Mouse (Mus musculus) adrenal gland (tissue): ENCODE measurements around the gene Thsd4.
"Not testable (repeated sequence)": the region's sequence is repeated elsewhere in the genome, so short reads cannot be mapped to it uniquely, and the experiment has no call there.

ENCODE experiments used
- intact Hi-C: fragments of 180-260 bp; cut with DNase I; formaldehyde crosslinking; loops from one replicate; pipeline ENCODE4 v1.15.1; 2025

Gene Thsd4

DNA sequence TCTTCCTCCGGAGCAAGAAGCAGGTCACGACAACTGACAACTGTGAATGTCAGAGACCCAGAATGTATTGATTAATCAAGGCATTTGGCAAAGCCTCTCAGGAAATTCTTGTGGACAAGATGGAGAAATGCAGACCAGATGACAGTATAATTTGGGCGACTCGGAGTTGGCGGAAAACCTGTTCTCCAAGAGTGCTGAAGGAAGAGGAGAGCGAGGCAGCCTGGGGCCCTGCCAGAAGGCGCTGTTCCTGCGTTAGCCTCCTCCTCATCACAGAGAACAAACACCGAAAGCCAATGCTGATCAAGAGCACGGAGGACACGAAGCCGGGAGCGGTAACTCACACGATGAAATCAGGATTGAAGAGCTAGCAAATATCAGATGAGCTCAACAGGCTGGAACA lies 295.7 kb downstream of the Thsd4 start:
- intact Hi-C loops: no loop called here

DNA sequence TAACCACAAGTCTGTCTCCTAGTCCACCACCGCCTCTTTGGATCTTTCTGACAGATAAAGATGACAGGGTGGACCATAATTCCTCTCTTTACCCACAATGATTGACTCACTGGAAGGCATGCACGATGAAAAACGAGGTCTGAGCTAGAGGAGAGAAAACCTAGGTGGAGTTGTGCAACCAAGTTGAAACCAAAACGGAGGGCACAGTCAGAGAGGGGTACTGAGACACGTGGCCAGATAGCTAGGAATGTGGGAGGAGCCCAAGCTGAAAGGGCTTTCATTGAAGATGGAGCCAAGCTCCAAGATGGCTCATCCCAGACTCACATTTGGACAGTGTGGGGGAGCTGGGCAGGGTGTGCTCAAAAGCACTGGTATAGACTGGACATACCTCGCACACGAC lies 296.4 kb downstream of the Thsd4 start:
- intact Hi-C loops: no loop called here

DNA sequence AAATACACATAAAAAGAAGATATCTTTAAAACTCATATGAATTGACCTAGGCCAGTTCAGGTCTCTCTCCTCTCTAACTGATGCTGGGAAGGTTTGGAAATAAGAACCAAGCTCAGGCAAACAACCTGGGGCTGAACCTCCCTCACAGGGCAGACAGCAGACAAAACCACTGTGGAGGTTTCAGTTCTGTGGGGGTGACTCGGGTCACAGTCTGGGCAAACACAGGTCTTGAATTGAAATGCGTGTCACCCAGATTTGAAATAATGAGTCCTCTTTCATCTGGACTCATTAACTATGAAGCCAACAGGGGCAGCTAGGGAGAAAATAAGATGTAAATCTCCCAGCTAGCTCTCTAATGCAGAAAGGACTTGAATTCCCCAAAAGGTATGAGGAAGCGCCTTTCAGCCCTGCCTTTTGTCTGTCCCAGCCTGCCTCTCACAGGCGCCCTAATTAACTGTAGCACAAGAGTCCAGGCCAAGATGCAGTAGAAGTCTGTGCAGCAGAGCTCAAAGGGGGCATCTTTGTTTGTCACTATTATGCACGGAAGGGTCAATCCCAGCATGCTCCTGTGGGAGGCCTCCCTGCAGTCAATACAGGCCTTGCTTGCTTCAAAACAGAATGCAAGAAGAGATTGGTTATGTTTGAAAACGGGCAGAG lies 297.7 kb downstream of the Thsd4 start:
- intact Hi-C loops: no loop called here

DNA sequence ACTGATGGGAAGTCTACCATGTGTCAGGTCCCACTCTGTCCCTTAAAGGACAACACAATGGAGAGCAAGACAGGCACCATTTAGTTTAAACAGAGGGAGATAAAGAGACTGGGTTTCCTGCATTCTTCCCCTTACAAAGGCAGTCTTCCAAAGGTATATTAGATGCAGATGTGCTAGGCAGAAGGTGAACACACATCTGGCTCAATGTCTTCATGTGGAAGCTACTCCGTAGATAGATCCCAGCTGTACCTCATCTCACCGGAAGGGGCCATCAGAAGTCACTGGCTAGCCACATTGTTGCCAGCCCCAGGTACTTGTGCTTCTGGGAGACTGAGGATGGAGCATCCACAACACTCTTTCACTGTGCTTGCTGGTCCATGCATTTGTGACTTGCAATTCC lies 301.4 kb downstream of the Thsd4 start:
- intact Hi-C loops: no loop called here

DNA sequence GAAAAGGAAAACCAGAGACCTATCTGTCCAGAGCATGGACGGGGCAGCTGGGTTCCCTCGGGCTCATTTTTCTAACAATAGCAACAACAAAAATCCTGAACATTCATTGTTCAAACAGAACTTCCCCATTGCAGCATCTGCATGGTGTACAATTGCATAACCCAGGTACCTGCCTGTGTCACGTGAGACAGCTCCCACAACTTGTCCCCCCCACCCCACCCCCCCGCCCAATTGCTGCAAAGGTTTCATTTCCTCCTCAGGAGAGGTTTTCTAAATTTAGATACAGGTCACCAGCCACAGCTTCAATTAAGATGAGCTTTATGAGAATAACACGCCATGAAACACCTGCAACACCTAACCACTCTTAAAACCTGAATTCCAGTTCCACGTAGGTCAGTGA lies 303.4 kb downstream of the Thsd4 start:
- intact Hi-C loops: no loop called here

DNA sequence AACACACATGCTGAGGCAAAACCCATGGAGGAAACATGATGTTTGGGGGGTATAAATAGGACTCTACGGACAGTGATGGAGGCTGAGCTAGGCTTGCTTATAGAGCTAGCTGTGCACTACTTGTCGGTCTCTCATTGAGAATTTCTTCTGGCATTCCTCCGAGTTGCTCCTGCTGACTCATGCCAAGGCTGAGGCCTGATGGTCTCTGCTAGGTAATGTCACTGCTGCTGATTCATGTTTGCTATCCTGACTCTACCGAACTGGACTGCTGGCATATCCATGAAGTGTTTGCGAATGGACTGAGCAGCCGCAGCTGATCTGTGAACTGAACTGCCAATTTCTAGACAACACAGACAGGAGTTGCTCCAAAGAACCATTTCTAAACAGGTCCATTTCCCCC lies 305.8 kb downstream of the Thsd4 start:
- intact Hi-C loops: no loop called here

DNA sequence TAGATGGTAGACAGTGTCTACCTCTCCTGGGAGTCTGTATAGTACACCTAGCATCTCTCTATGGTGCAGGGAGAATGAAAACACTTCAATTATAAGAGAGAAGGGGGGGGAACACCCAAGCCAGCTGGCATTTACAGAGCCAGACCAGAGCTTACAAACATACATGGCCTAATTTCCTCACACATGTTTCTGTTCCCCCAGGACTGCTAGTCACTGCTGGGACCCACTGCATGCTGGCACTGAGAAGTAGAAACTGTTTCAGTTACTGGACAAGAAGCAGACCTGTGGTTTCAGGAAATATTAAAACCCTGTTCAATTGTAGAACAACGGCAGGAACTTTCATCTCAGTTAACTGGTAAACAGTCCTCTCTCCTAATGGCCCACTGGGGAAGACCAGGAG lies 308.7 kb downstream of the Thsd4 start:
- intact Hi-C loops: no loop called here

DNA sequence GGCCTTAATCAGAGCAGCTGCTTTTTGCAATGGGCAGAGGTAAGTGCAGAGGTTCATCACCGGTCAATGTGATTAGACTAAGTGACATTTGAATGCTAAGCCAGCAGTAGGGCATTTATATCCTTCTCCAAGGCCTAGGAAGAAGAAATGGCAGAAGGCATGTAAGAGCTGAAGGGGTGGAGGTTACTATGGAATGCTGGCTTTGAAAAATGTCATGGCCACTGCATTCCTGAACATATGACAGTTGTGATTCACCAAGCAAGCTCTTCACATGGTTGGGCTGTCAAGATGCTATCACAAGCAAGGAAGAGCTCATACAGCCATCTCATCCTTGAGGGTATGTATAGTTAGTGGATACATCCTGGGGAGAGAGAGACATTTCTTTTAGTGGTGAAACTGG lies 313.0 kb downstream of the Thsd4 start:
- intact Hi-C loops: no loop called here

DNA sequence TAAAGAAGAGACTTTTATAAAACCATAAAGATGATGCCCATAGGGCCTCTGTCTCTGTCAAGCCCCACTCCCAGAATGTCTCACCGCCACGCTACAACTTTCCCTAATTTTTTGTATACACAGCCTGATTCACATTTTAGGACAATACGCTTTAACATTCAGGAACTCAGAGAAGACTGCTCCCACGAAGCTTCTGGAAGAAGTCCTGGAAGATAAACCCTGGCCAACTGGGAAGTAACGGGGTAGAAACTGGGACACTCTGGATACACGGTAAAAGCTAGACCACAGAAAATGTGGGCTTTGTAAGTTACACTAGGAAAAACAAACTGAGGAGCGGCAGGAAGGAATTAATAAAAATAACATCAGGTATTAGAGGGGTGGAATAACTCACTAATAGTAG lies 318.7 kb downstream of the Thsd4 start:
- intact Hi-C loops: no loop called here

DNA sequence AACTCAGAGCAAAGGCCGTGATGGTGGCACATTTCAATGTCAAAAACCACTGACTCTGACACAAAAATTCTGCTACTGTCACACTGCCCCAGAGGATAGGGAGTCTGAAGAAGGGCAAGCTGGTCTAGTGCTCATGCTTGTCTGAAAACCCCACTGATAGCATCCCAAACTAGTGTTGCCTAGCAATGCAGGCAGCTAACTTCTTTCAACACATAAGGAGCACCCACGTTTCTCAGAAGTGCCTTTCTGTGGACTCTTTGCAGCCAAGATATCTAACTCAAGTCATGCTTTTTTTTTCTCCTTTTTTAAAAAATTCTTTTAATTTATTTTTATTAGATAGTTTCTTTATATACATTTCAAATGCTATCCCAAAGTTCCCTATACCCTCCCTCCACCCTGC lies 321.4 kb downstream of the Thsd4 start:
- intact Hi-C loops: no loop called here

DNA sequence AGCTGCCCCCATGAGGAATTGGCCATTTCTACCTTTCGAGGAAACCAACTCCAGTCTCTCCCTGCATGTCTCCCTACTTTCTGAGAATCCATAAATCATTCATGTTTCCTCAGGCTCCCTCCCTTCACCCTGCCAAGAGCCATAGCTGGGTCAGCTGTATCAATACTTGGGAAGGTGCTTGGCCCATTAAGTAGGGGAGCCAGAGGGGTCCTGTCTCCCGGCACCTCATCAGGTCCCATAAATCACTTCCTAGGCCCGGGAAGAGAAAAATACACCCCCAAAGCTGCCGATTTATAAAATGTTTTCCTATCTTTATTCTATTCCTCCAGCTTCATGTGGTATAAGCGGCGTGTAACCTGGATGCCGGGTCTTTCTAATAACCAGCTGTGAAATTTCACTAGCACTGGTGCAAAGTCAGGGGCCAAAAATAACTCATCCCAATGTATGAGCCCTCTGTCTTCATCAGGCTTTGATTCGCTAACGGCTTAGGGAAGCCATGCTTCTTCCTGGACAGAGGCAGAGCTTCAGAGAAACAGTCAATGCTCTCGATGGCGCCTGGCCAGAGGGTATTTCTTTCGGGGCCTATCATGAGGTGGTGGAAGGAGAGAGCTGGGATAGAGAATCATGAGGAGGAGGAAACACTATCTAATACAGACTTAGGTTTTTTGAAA lies 323.2 kb downstream of the Thsd4 start:
- intact Hi-C loops: no loop called here

DNA sequence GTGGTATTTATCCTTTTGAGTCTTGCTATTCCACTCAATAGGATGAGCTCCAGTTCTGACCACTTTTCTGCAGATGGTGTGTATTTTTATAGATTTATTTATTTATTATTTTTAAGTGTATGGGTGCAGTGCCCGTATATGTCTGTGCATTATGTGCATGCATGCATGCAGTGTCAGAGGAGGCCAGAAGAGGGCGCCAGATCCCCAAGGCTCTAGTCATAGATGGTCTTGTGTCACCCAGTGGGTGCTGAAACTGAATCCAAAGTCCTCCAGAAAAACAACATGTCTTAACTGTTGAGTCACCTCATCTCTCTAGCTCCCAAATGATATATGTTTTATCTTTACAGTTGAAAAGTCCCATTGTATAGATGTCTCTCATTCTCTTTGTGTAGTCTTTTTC lies 326.3 kb downstream of the Thsd4 start:
- intact Hi-C loops: no loop called here

DNA sequence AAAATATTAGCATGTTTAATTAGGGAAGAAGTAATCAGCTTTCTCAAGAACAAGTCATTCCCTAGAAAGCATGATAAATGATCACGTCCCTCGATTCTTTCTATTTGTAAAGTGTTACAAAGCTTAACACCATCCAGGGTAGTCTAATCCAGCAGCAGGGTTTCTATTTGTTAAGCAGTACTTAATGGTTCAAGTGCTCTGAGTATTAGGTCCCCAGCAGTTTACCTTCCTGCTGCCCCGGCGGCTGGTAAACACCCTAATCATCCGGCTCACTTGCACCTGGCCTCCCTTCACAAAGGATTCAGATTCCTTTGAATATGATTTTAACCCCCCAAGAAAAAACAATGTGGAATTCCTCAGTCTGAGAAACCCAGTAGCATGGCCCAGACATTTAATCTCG lies 326.9 kb downstream of the Thsd4 start:
- intact Hi-C loops: no loop called here

DNA sequence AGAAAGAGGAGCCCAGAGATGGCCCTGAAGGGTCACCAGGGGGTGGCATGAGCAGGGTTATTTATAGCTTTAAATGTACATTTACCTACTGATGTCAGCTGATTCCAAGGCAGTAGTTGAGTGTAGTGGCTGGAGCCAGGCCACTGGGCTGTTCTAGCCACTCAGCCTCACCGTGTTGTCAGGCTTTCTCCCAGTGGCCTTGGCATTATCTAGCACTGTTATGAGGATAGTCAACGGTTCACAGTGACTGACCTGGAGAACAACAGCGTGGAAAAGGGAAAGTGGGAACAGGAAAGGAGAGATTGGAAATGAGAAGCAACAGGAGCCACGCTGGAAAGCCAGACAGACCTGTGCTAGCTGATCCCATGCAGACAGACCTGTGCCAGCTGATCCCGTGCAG lies 329.5 kb downstream of the Thsd4 start:
- intact Hi-C loops: no loop called here

DNA sequence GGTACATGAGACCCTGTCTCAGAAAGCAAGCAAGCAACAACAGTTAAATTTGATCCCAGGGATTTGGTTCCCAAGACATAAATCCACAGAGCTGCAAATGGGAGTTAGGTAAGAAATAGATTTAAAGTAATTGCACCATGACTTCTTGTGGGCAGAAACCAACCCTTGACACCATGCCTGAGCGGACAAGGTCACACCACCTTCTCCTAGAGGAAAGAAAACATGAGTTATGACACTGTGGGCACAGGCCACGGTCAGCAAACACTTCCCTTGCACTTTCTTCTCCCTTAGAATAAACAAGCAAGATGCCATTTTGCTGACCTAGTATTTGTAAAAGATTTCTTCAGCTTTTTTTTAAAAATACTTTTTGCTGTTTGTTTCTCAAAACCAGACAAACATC lies 334.4 kb downstream of the Thsd4 start:
- intact Hi-C loops: no loop called here

DNA sequence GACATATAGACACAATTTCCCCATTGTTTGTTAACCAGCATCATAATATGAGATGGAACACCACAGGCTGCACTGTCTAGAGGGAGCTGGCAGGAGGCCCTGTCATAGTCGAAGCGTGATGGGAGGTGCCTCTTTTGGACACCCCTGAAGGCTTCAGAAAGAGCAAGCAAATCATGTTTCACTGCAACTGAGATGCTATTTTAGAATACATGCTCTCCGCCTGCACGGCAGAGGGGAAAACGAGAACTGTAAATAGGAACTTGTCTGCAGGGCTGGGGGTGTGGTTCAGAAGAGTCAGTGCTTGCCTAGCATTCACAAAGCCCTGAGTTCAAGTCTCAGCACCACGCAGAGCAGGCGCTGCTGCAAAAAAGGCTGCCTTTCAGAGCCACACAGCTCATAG lies 334.9 kb downstream of the Thsd4 start:
- intact Hi-C loops: no loop called here

DNA sequence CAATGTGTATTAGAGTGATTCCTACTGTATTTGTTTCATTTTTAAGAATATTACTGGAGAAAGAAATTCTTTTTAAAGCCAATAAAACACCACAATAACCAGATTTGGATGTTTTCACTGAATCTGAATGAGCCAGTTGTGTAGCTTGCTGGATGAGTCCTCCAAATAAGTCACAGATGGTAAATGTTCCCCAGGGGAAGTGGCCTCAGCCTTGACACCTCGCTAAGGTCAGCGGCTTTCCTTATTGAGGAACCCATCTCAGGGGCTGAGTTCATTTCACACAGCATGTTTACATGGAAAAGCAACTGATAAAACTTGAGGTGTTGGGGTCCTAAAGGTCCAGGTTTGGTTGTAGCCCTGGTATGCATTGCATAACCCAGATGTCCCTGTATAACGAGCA lies 337.8 kb downstream of the Thsd4 start:
- intact Hi-C loops: no loop called here

DNA sequence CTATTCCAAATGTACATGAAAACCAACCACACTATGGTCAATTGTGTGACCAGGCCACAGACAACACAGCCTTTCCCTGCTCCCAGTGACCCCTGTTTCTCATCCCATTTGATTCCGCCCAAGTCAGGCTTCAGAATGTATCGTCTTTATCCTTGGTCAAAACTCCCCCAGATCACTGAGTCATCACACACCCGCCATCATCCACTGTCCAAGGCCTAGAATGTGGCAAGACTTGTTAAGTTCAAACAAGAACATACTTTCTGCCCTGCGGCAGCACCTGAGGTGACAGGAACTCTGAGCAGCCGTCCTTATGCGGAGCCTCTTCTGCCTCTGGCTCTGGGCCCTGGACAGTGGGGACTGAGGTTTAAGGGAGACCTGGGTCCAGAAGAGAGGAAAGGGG lies 339.5 kb downstream of the Thsd4 start:
- intact Hi-C loops: no loop called here

DNA sequence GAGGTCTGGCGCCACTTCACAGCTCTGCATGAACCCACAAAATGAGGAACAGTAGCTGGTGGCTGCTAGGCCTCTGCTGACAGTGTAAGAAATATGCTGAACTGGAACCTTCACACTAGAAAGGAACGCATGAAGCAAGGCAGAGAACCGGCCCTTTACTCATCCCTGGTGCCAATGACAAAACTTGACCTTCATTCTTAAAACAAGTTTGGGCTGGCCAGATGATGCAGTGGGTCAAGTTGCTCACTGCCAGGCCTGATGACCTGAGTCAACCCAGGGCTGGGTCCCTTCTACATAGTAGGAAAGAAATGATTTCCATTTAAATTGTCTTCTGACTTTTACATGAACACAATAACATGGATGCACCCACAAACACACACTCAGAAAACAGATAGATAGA lies 340.9 kb downstream of the Thsd4 start:
- intact Hi-C loops: no loop called here

DNA sequence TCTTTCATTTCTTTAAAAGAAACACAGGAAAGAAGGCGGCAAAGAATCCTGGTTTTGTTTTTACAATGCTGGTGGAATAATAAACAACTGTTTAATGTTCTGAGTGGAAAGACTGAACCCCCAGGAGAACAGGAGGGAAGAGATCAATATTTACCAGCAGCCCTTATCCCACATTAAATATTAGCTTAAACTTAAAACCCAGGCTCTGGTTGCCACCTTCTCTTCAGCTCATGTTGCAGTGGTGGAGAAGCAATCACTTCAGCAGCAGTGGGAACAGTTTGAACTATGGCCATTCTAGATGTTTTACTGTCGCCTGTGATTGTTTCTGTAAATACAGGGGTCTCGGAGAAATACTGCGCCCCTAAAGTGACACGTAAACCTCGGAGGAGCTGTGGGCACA lies 341.7 kb downstream of the Thsd4 start:
- intact Hi-C loops: no loop called here

DNA sequence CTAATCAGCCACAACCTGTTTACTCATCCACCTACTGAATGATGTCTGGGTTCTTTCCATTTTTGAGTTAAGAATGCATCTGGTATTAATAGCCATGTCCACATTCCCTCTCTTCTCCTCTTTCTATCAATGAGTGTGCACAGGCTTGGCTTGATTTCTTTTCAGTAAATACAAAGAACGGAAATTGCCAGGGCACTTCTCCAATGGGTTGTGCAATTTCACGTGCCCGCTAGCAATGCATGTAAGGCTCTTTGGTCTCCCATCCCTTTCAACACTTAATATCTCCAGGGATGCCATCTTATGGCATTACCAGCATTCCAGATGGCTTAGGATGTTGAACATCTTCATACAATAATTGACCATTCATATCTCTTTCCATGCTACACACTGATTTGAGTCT lies 345.5 kb downstream of the Thsd4 start:
- intact Hi-C loops: no loop called here

DNA sequence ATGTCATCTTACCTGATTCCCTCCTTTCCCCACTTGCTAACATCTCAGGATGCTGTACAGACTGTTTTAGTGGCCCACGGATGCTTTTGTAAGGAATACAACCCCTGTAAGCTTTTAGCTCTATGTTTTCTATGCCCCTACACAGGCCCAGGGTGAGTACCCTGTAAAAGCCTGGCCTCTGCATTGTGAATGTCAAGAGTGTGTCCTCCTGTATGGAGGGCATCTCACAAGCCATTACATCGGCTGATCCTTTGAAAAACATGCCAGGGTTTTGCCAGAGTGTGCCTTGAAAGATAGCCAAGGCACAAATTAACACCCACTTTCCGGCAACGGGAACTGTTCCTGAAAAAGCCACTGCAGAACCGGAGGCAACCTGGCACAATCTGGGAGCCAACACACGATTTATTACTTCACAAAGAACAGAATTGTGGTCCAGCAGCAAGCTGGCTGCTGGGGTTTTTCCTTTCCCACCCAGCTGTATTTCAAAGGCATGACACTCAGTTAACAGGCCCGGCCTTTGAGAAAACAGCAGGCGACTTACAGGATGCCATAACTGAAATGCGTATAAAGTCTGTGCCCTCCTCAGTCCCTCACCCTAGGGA lies 349.3 kb downstream of the Thsd4 start:
- intact Hi-C loops: not testable (repeated sequence)

DNA sequence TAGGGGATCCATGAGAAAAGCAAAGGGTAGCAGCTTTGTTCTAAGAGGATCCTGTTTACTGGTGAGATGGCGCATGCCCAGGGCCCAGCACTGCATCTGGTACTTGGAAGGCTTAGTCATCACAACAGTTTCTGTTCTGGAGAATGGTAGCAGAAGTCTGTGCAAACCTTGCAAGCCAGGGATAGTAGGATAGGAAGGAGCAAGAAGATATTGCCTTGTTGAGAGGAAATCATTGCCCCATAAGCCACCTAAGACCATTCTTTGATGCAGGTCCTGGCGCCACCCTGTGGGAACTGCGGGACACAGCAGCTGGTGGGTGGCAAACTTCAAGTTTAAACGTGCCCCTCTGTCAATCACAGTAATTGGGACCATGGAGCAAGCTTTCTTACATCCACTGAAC lies 354.9 kb downstream of the Thsd4 start:
- intact Hi-C loops: no loop called here
